Mouse (Mus musculus) liver, adult (tissue): ENCODE results near the gene Elmo1.

Source experiments
- GATA4 ChIP-seq: IDR thresholded peaks from 2 replicates; pipeline ENCODE4 v1.6.1; 2014; ENCODE audit warnings: mild to moderate bottlenecking, low read length; ENCODE audit not compliant: insufficient replicate concordance

The Elmo1 gene

GRCm38 (mm10) chr13:20130731-20131130, 40.3 kb downstream of the Elmo1 start:
- TF ChIP-seq GATA4, result no peak

GRCm38 (mm10) chr13:20131322-20131997, 41.1 kb downstream of the Elmo1 start:
- TF ChIP-seq GATA4, result peak; percentile 33; the same call in 1 of the 2 replicates

DNA sequence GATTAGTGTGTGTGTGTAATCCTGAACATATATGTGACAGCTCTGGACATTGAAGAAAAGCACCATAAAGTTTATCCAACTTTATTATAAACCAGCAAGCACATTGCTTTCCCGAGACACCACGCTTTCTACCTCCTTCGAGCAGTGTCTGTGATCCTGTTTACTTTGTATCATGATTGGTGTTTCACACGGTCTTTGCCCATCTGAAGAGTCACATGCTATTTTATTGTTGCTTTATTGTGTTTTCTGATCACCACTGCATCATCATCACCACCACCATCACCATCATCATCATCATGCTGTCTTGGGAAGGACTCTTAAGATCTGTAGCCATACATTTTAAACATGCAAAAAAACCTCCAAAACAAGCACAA, 41.6 kb downstream of the Elmo1 start:
- no peak for TF ChIP-seq GATA4

- TF ChIP-seq GATA4, result no peak
These were observed 43.4 kb downstream of the Elmo1 start for GRCm38 (mm10) chr13:20133602-20134394.

- TF ChIP-seq GATA4, result no peak
These were observed 44.2 kb downstream of the Elmo1 start for GRCm38 (mm10) chr13:20134395-20135225.

GRCm38 (mm10) chr13:20136753-20137152, 46.4 kb downstream of the Elmo1 start:
- no peak for TF ChIP-seq GATA4

GRCm38 (mm10) chr13:20138466-20138865, 48.1 kb downstream of the Elmo1 start:
- no peak for TF ChIP-seq GATA4

DNA sequence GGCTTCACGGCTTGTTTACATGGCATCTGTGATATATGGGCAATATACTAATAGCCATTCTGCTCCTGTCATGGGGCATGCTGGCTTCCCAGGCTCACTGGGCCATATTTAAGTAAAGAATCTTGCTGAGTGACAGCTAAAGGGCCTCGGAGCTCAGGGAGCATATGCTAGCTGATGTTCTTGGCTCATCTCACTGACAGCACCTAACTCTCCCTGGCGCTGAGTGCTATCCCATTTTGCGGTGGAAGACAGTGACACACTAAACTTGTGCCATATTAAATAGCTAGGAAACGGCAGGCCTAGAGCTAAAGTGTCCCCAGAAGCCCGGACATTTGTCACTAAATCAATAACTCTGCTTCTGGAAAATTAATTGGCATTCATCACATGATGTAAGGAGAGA, 48.7 kb downstream of the Elmo1 start:
- TF ChIP-seq GATA4, result no peak

DNA sequence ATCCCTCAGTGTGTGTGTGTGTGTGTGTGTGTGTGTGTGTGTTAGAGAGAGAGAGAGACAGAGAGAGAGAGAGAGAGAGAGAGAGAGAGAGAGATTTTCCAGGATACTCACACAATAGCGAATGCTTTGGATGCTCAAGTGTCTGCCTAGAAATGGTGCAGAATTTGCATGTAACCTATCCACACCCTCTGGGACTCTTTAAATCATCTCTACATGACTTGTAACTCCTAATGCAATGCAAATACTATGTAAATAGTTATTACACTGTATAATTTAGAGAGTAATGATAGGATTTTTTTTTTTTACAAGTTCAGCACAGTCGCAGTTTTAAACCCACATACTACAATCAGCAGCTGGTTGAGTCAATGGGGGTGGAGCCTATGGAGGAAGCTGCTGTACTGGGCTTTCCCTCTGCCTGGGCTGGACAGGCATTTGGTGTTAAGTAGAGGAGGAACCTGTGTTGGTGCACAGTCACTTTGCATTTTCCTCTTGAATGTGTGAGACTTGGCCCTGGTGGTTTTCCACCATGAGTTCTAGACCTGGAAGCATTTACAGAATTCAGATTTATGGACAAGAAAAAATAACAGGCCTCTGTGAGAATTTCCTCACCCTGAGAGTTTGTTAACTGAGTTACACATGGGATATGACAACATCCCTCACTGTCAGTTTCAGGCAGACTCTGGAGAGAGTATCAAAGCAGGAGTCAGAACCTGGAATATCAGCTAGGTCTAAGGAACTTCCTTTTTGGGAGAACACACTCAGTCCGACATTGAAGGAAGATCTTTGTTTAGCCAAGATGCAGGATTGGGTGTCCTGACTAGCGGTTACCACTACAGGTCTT, 49.6 kb downstream of the Elmo1 start:
- TF ChIP-seq GATA4, result no peak

DNA sequence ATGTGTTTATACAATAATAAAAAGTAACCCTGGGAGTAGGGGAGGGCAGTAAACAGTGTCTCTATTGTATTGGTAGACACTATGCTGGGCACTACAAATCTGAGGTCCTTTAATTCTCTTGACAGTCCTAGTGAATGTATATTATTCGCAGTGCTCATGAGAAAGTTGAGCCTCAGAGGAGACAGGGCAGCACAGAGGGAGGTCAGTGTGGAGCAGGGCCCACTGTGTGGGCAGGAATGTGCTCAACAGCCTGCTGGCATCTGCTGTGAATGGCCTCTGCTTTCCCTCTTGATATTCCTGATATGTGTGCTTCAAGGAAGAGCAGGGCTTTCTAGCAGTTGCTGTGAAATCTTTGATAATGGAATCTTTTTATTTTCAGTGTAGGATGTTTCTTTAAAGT, 52.2 kb downstream of the Elmo1 start:
- TF ChIP-seq GATA4, result no peak

- TF ChIP-seq GATA4, result no peak
These were observed 56.5 kb downstream of the Elmo1 start for GRCm38 (mm10) chr13:20146848-20147247.

- no peak for TF ChIP-seq GATA4
These were observed 57.3 kb downstream of the Elmo1 start for GRCm38 (mm10) chr13:20147736-20148135.

- no peak for TF ChIP-seq GATA4
These were observed 59.9 kb downstream of the Elmo1 start for GRCm38 (mm10) chr13:20150130-20150835.

DNA sequence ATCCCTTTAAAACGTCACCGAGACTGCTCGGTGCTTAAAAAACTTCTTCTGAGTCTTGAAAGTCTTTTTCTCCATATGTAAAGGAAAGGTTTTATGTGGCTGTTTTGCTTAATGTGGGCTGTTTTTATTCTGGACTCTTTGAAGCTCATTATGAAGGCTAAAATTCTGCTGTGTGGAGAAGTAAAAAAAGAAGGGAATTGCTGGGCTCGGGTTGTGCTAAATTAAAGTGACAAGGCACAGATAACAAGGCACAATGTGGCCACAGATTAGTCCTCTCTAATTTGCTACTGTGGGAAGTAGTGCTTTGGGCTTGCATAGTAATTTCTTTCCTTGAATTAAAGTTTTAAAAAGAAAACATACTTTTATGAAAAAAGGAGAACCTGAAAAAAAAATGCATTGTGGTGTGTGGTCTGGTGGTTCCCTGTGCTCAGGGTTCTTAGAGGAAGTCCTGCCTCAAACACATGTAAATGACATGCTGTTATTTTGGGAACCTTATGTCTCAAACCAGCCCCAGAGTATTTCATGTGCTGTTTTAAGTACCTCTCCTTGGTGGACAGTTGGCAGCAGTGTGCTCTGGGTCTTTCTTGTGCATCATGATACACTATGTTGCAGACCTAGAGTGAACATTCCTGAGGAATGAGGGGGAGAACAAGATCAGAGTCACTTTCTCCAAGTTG, 61.0 kb downstream of the Elmo1 start:
- TF ChIP-seq GATA4, result no peak
